Mouse (Mus musculus): Measurements from ENCODE around the gene Alox8.

Alox8 gene

DNA sequence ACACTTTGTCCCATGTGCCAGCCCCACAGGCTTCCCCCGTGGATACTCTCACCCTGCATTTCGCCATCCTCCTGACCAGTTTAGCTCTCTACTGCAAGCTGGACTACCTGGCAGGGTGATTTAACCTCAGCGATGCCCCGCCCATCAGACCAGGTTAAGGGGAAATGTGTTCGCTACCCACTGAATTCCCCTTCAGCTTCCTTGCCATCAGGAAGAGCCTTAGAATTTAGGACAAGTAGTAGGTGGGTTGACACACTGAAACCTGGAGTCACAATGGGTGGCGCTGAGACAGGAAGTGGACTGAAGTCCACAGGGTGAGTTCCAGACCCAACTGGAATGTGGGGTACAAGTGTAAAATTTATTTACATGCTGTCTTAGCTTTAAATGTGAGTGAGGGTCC is at the start of gene Alox8:
Gene Alox8, minus strand, starts transcription at position 101 of the 400 bp plus-strand sequence.
- no peak for DNase-seq (ENCODE audit: low spot score)

DNA sequence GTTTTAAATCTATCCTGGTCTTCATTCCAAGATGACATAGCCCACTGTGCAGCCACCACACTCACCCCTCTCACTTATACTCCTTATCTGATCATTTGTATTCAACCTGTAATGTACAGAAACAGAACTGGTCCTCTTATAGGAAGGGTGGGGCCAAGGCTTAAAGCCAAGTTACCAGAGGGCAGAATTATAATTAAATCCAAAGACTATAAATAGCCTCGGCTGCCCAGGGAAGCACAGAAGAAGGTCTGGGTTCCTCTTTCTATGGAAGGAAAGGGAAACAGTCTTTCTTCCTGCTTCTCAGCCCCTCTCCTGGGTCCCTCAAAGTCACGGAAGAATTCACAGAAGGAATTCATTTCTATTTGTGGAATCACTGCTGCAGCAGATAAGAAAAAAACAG is 48.0 kb upstream of the Alox8 start:
- DNase-seq (ENCODE audit: low spot score) = no peak

DNA sequence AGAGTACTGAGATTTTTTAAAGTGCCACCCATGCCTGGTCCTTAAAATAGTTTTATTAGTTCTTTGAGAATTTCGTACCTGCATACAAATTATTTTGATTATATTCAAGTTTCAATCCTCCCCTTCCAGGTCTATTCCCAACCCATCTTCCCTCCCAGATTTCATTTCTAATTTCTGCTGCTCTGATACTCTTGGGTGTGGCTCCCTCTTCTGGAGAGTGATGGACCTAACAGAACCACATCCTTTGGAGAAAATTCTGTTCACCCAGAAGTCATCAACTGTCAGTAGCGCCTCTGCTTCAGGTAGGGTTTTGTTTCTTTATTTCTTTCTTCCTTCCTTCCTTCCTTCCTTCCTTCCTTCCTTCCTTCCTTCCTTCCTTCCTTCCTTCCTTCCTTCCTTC is 47.3 kb upstream of the Alox8 start:
- peak; percentile 82 for DNase-seq (ENCODE audit: low spot score)

DNA sequence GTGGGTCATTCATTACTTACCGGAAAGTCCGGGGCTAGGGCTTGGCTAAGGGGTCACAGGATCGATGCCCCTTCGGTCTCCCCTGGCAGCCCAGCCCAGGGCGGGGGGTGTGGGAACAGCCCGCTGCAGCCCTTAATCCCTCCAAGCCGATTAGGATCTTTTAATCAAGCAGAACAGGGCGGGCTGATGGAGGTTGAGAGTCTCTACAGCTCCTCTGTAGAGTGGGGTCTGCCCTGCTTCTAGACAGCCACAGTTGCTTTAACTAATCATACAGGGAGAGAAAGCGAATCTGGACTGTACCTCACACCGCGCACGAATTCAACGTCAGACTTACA is 39.2 kb upstream of the Alox8 start, which contains the start of gene Gucy2e:
Gene Gucy2e, minus strand, starts transcription at position 111 of the 335 bp plus-strand sequence.
- DNase-seq (ENCODE audit: low spot score) = peak; percentile 57

DNA sequence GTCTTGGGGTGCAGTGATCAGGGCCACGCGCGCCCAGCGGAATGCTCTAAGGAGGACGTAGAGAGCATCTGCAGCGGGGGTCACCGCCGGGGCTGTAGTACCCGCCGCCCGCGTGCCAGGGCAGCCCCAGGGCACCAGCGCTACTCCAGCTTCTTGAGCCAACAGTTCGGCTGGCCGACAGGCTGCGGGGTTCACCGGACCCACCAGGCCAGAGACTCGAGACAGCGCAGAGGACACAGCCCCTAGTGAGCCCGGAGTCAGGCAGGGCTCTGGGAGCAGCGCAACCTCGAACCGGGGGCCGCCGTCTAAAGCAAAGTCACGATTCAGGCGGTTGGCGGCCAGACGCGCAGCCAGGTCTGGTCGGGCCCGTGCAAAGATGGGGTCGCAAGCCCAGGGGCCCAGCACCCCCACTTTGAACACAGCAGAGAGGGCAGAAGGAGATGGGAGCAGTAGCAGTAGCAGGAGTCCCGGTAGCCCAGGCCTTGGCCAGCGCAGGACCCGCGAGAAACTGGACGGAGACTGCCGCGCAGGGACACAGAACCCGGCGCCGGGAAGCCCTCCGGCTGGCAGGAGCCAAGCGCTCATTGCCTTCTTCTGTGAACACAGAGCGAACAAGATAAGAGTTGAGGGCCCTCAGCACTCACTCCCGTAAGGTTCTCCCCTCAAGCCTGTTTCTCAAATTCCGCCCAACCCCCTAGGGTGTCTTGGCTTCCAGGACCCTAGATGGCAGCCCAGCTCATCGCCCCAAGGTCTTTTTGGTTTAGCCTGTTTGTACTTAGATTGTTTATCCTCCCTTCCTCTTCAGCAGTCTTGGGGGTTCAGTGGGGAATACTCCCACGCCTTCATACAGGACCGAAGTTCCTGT is 38.6 kb upstream of the Alox8 start:
- DNase-seq (ENCODE audit: low spot score) = no peak

DNA sequence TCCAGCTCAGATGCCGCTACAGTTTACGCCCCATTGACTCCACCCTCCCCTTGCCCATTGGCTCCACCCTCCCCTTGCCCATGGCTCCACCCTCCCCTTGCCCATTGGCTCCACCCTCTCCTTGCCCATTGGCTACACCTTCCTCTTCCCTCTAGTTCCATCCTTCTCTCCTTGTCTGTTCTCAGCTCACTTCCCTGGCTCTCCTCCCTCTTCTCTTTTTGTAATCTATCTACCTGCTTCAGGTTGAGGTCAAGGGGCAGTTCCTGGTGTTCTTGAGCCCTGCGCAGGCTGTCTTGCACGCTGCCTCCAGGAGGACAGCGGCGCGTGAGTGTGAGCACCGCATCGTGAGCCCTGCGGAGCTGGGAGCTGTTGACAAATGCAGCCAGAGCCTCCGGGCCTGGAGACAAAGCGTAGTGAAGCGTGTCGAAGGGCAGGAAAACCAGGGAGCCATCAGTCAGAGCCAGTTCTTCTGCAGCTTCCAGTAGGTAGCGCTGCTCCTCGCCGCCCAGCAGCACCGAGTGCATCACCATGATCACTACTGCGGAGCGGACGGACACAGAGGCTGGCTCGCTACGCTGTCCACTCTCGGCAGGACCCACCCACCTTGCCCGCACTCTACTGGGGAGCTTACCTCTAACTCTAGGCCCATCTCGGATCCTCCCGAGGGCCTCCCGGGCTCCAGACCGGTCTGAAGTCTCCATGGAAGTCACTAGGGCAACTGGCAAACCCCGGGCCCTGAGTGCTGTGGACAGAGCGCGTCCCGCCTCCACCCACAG is 37.8 kb upstream of the Alox8 start:
- DNase-seq (ENCODE audit: low spot score) = peak; percentile 88

DNA sequence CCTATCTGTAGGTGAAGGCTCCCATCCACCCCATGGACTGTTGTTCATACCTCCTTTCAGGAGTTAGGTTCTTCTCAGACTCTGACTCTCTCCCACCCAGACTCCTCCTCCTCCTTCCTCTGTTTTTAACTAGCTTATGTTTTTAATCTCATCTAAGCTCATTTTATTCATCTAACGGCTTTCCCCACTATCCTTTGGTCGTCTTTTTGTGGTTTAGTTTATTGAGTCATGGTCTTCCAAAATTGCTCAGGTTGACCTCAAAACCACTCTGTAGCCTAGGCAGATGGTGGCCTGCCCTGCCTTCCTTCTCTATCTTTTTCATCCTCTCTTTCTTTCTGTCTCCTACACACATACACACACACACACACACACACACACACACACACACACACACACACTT is 35.5 kb upstream of the Alox8 start:
- no peak for DNase-seq (ENCODE audit: low spot score)

DNA sequence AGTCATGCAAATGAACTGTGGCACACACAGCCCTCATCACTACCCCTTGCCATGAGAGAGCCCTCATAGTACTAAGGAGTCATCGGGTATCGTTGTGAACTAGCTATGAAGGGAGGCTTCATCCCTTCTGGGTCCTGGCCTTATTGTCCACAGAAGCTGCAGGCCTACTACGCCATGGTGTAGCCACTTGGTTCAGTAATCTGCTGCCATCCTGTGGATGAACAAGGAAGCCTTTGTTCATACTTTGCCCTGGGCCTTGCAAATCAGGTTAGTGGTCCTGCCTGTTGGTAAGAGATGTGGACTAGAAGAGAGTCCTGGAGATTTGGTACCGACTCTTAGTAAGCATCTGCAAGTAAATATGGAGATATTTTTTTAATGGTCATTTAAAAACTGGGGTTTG is 32.8 kb upstream of the Alox8 start:
- DNase-seq (ENCODE audit: low spot score) = no peak

DNA sequence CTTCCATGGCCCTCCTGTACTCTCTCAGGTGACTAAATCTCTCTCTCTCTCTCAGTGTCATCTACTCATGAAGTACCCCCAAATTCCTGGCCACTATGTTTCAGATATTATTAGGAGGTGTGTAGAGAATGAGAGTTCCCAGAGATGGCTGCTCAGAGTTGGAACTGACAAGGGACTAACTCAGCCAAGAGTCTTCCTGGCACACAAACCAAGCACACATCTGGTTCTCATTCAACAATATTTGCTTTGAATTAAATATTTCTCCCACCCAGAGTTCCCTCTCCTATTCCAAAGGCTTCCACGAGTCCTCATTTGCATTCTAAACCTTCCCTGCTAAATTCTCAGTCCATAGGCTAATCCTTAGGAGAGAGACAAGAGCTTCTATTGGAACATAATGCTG is 28.1 kb upstream of the Alox8 start:
- no peak for DNase-seq (ENCODE audit: low spot score)

DNA sequence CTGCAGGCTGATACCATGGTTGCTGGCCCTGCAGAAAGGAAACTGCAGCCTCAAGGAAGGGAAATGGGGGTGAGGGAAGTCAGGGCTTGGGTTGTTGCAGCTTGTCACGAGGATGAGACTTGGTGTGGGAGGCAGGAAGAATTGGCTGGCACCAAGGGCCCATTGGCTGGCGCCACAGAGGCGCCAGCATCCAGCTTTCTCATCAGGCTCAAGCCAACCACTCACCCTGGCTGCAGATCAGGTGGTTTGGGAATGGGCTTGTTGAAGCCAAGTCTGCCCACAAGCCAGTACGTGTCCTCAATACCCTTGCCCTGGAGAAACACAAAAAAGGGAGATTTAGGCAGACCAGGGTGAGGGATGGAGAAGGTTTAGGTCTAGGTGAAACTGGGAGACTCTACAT is 25.5 kb upstream of the Alox8 start:
- DNase-seq (ENCODE audit: low spot score) = no peak

DNA sequence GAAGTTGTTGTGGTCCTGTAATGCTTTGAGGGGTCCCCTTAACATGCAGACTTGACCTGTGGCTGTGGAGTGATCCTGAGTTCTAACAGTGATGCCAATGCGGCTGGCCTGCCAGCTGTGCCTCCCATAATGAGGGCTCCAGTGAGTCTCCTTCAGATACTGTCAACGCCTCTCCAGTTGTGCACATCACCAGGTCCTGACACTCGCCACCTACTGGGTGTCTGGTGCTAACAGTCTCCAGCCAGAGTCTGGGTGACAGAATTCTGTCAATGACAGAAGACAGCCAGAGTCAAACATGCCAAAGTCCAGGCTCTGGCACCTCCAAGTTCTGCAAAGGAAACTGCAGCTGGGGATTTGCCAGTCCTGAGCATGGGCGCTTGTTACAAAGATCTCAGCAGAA is 23.4 kb upstream of the Alox8 start:
- DNase-seq (ENCODE audit: low spot score) = no peak

DNA sequence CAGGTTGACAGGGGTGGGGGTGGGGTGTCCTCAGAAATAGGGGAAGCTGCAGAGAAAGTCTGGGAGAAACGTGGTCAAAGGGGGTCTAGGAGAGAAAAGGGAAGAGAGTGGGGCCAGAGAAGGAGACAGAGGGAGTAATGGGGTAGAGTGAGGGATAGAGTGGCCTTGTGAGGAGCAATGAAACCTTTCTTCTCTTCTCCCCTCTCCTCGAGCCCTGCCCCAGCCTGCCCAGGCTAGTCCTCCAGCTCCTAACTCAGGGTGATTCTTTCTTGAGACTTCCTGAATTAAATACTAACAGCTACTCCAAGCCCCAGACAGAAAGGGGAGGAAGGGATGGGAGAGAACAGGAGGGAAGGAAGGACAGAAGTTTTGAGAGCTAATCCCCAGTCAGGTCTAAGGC is 21.0 kb upstream of the Alox8 start:
- DNase-seq (ENCODE audit: low spot score) = no peak

DNA sequence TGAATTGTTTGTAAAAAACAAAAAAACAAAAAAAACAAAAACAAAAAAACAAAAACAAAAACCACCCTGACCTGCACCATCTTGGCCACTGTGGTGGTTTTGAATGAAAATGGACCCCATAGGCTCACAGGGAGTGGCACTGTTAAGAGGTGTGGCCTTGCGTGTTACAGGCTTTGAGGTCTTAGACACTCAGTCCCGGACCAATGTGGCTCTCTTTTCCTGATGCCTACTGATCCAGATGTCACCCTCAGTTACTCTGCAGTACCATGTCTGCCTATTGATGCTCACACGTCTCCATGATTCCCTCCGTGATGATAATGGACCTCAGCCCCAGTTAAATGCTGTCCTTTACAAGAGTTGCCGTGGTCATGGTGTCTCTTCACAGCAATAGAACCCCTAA is 19.8 kb upstream of the Alox8 start:
- DNase-seq (ENCODE audit: low spot score) = no peak

DNA sequence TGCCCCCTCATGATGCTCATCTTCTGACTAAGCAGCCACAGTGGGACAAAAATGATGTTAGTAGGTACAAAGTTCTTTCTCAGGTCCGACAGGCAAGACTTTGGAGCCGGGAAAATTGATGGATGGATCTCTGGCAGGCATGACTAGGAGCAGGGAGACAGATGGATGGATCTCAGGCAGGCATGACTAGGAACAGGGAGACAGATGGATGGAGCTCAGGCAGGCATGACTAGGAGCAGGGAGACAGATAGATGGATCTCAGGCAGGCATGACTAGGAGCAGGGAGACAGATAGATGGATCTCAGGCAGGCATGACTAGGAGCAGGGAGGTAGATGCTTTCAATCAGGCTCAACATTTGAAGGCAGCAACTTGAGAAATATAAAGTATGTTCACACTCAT is 13.8 kb upstream of the Alox8 start:
- DNase-seq (ENCODE audit: low spot score) = peak; percentile 76

DNA sequence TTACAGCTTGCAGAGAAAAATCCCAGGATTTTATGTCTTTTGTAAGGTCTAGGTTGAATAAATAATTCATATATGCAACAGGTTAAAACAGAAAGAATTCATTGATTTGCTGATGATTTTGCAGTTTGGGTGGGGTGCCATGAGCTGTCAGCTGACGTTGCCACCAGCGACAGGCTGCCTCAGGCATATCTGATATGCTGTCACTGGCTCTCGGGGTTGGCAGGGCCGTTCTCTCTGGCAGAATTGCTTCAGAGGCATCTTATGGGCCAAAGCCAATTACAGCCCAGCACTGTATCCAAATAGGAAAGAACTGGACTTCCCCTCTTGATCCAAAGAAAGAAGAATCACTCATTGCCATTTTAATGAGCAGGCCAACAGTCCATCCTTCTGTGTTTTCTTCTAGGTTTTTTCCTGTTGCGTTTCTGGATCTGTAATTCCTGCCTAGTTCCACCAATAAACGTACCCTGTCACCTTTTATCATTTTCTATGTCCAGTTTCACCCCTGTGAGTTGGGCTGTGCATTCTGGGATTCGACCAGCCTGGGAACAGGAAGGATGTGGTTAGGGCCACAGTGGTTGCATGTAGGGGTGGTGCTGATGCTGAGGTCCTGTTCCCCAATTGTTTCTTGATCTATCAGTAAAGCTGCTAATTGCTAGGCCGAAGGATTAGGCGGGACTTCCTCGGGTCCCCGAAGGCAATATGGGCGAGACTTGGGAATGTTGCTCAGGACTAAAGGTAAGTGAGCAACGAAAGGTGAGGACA is 5.0 kb upstream of the Alox8 start:
- no peak for DNase-seq (ENCODE audit: low spot score)

DNA sequence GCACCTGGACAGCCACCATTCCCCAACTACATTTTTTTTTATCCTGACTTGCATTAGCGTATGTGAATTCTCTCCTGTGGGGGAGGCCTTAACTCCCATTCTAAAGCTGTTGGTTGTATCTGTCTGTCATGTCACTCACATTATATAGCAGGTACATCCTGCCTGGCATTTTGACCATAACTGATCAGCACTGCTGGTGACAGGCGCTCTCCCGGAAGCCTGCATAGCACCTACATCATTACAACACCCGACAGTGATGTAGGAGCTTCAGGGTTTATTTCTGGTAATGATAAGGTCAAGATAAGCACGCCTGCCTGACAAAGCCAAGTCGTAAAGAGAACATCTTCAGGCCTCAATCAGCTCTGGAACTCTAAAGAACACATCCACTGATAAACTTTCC is 2.6 kb upstream of the Alox8 start:
- DNase-seq (ENCODE audit: low spot score) = no peak

DNA sequence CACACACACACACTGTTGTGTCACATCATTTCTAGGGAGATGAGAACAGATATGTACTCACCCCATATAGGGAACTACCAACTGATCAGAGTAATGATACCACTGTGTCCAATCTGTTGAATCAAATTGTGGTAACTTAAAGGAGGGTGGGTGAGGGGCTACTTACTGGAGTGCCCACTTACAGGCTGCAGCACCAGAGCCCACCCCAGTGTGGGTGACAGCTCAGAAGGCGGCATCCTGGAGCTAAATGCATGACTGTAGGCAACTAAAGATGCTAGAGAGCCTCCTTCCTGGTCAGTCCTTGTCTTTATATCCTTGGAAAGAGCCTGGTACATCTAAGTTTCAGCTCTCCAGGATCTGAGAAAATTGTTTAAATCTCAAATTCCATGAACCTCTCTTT is 1.6 kb upstream of the Alox8 start:
- no peak for DNase-seq (ENCODE audit: low spot score)

DNA sequence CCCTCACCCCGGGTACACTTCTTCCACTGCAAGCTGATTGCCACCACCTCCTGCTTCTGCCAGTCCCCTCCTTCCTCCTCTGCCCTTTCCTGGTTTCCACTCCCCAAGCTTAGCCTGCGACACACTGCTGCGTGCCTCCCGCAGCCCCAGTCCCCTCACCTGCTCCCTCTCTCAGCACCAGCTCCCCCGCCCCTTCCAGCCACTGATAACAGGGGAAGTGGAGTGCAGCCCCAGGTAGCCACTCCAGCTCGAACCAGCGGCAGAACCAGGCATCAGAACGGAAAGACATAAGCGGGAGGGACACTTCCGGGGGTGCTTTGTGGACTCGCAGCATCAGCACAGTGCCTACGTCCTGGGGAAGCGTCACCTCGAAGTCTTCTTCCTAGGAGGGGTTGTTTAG is 449 bp downstream of the Alox8 start:
- DNase-seq (ENCODE audit: low spot score) = no peak

DNA sequence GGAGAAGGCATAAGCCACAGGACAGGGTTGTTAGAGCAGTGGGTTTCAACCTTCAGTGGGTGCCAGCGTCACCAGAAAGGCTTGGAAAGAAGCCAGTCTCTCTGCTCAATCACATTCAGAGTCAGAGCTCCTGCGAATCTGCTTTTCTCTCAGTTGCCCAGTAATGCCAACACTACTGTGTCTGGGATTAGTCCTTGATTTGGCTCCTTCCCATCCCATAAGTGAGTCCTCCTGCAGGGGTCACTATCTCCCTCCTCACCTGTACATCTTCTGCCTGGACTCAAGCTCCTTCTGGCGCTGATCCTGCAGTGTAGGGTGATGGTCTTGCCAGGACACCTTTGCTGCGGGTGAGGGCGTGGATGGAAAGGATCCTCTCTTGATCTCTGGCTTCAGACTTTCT is 877 bp downstream of the Alox8 start:
- DNase-seq (ENCODE audit: low spot score) = peak; percentile 21

DNA sequence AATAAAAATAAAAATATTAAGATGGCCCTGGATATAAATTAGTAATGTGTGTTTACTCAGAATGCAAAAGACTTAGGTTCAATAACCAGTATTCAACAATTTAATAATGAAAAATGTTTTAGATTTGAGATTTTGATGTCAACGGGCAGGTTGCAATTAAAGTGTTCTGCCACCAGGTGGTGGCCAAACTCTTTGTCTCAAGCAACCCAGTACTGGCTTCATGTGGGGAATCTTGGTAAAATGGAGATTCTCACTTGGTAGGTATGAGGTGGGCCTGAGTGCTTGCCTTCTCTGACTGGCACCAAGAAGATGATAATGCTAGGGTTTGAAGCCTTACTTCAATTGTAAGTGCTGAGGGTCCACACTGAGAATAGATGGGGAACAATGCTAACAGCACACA is 4.8 kb downstream of the Alox8 start:
- peak; percentile 77 for DNase-seq (ENCODE audit: low spot score)

DNA sequence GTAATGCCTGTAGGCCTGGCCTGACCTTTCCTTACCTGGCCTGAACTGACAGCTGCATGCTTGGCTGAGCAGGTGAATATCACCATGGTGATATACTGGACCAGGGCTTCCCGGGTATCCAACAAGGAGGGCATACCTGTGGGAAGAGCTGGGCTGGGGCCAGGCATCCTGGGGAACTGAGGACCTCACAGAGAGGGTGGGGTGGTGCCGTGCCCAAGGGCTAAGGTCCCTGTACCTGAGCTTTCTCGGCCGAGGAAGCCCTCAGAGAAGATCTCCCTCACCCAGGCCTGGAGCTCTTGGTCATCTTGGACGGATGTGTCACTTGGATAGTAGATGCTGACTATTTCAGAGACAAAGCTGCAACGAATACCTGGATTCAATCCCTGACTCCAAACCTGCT is 11.7 kb downstream of the Alox8 start:
- no peak for DNase-seq (ENCODE audit: low spot score)

DNA sequence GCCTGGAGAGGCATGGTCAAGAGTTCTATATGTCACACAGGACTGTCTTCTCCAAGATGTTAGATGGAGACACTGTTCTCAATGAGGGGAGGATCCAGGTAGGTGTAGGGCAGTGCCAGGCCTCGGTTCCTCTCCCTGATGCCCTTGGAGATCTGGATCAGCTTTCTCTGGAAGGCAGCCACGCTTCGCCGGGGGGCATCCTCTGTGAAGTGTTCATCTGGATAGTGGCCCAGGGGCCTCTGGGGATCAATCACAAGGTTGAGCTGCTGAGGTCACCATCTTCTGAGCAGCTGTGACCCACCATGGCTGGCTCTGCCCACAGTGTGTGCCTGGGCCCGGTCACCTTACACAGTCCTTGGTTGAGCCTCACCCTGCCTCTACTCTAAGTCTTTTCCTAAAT is 12.6 kb downstream of the Alox8 start:
- DNase-seq (ENCODE audit: low spot score) = no peak

DNA sequence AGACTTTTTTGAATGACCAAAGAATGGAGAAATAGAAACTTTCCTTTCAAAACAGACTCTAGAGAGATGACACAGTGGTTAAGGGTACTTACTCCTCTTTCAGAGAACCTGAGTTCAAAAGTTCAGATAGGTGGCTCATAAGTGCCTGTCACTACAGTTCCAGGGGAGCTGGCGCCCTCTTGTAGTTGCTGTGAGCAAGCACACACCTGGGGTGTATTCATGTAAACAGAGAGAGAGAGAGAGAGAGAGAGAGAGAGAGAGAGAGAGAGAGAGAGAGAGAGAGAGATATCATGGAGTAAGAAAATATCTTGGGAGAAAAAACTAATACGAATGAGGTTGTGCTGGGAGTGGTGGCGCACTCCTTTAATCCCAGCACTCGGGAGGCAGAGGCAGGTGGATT is 17.5 kb downstream of the Alox8 start:
- DNase-seq (ENCODE audit: low spot score) = no peak

Measured in retina, embryonic 14.5 days (tissue).